In genomic region chr17:48045631-48046030, GRCm38 (mm10) we compare ENCODE assay signal across 10 mouse cellular contexts. TPM values are rescaled to one million over a fixed set of nuclear protein-coding genes. Genes with fewer than 3 reads are reported as not detected.
DNase-seq lines count a peak whose midpoint lies in the region; ATAC-seq lines count a peak whose summit lies in the region.
"Had no signal": no experiment of that assay in that cellular context is flagged by ENCODE, and none has a peak within 500 bp of the region (broad histone marks: within the 10 kb centered on the region; RNA-seq: fewer than 3 reads in every experiment).

No protein-coding gene starts in this region.

- peaks cover 8% of the 10 kb centered on the region for H3K4me1 ChIP-seq in forebrain, embryonic 11.5 days (replicated peaks; ENCODE audit: control insufficient read depth, insufficient read depth, low read length)
- peaks cover 15% of the 10 kb centered on the region for H3K4me1 ChIP-seq in forebrain, embryonic 12.5 days
- peaks cover 3% of the 10 kb centered on the region; the same call in 1 of the 2 replicates for H3K4me1 ChIP-seq in embryonic facial prominence, embryonic 11.5 days (ENCODE audit: control insufficient read depth, insufficient read depth, low read length)

- no peak overlapping the region for H3K4me3 ChIP-seq in forebrain, embryonic 11.5 days (ENCODE audit: low read depth, low read length)
- no peak overlapping the region for H3K4me3 ChIP-seq in forebrain, embryonic 12.5 days (replicated peaks)
- no peak overlapping the region for H3K4me3 ChIP-seq in embryonic facial prominence, embryonic 11.5 days (ENCODE audit: low read depth, low read length)

- peak; percentile 84 for DNase-seq in forebrain, embryonic 11.5 days (ENCODE audit: low spot score)
- peak; percentile 76 for DNase-seq in 3T3-L1 (ENCODE audit: low read depth, low spot score)
- DNase-seq in adrenal gland, adult 18-20 months (ENCODE audit: low spot score in 2 of 2) = peak; percentile 81 to 84
- peak; percentile 84 for DNase-seq in embryonic facial prominence, embryonic 11.5 days (ENCODE audit: low spot score)
- peak; percentile 29 to 64 for DNase-seq in layer of hippocampus, adult 8-10 months (ENCODE audit: low spot score in 2 of 2)
- peak; percentile 48 to 83 for DNase-seq in lung, postnatal 4 days
- peak; percentile 73 to 92 for DNase-seq in spleen, postnatal 4 days (ENCODE audit: low spot score in 2 of 2)

- no peak overlapping the region for H3K9ac ChIP-seq in forebrain, embryonic 11.5 days (ENCODE audit: low read length)
- no peak overlapping the region for H3K9ac ChIP-seq in forebrain, embryonic 12.5 days
- no peak overlapping the region for H3K9ac ChIP-seq in embryonic facial prominence, embryonic 11.5 days (replicated peaks; ENCODE audit: low read length)

- no peaks in the 10 kb centered on the region for H3K36me3 ChIP-seq in forebrain, embryonic 11.5 days (ENCODE audit: control insufficient read depth, insufficient read depth, low read length)
- H3K36me3 ChIP-seq in forebrain, embryonic 12.5 days (replicated peaks) = no peaks in the 10 kb centered on the region
- no peaks in the 10 kb centered on the region for H3K36me3 ChIP-seq in embryonic facial prominence, embryonic 11.5 days (replicated peaks; ENCODE audit: control insufficient read depth, insufficient read depth, low read depth, low read length)

- no peaks in the 10 kb centered on the region for H3K9me3 ChIP-seq in forebrain, embryonic 11.5 days (ENCODE audit: control insufficient read depth, low read length)
- H3K9me3 ChIP-seq in forebrain, embryonic 12.5 days = no peaks in the 10 kb centered on the region
- H3K9me3 ChIP-seq in embryonic facial prominence, embryonic 11.5 days (replicated peaks; ENCODE audit: control insufficient read depth, low read length) = no peaks in the 10 kb centered on the region

- 33% methylated on average over 4 of the region's 4 CpGs for WGBS in forebrain, embryonic 11.5 days
- WGBS in forebrain, embryonic 12.5 days = 35% methylated on average over 4 of the region's 4 CpGs
- WGBS in embryonic facial prominence, embryonic 11.5 days = 36% methylated on average over 4 of the region's 4 CpGs

- H3K4me2 ChIP-seq in forebrain, embryonic 11.5 days (ENCODE audit: low read depth, low read length, severe bottlenecking) = no peak overlapping the region
- no peak overlapping the region for H3K4me2 ChIP-seq in forebrain, embryonic 12.5 days
- H3K4me2 ChIP-seq in embryonic facial prominence, embryonic 11.5 days (ENCODE audit: low read depth, low read length) = no peak overlapping the region

- no peaks in the 10 kb centered on the region for H3K27me3 ChIP-seq in forebrain, embryonic 11.5 days (ENCODE audit: control insufficient read depth, insufficient read depth, low read length)
- peaks cover 28% of the 10 kb centered on the region for H3K27me3 ChIP-seq in forebrain, embryonic 12.5 days
- no peaks in the 10 kb centered on the region for H3K27me3 ChIP-seq in embryonic facial prominence, embryonic 11.5 days (ENCODE audit: control insufficient read depth, insufficient read depth, low read length)

- no peak overlapping the region for H3K27ac ChIP-seq in forebrain, embryonic 11.5 days (ENCODE audit: low read depth, low read length)
- H3K27ac ChIP-seq in forebrain, embryonic 12.5 days = no peak overlapping the region
- H3K27ac ChIP-seq in embryonic facial prominence, embryonic 11.5 days (replicated peaks; ENCODE audit: low read depth, low read length) = no peak overlapping the region

- no peak for ATAC-seq in forebrain, embryonic 11.5 days (replicated peaks; ENCODE audit: low FRiP score)
- ATAC-seq in forebrain, embryonic 12.5 days (ENCODE audit: low FRiP score) = no peak
- no peak for ATAC-seq in embryonic facial prominence, embryonic 11.5 days (replicated peaks; ENCODE audit: insufficient number of reproducible peaks, low FRiP score, low TSS enrichment, low read depth)

RNA-seq across cellular contexts. Expression of gene 1700122O11Rik, which starts 7.5 kb away (rescaled TPM):
- not detected in 2 replicates for polyA plus RNA-seq in forebrain, embryonic 11.5 days (2014; fragmentation: Nextera tagmentation; extraction: Ambion mirVana)
- polyA plus RNA-seq in forebrain, embryonic 12.5 days (2016; fragmentation: Nextera tagmentation; extraction: Ambion mirVana) = not detected in 2 replicates
- not detected for total RNA-seq in adrenal gland, adult 18-20 months (2021)
- polyA plus RNA-seq in embryonic facial prominence, embryonic 11.5 days (2014; fragmentation: Nextera tagmentation; extraction: Ambion mirVana) = not detected in 2 replicates
- not detected for total RNA-seq in layer of hippocampus, adult 8-10 months (2022)
- total RNA-seq: left cerebral cortex, adult 8-10 months had no signal
- polyA plus RNA-seq: stomach, embryonic 16.5 days had no signal

RNA-seq across cellular contexts. Expression of gene 1700067P10Rik, which starts 43.5 kb away (rescaled TPM):
- polyA plus RNA-seq in forebrain, embryonic 11.5 days (2014; fragmentation: Nextera tagmentation; extraction: Ambion mirVana) = not detected in 2 replicates
- polyA plus RNA-seq in forebrain, embryonic 12.5 days (2016; fragmentation: Nextera tagmentation; extraction: Ambion mirVana) = not detected in 2 replicates
- not detected for total RNA-seq in adrenal gland, adult 18-20 months (2021)
- not detected in 2 replicates for polyA plus RNA-seq in embryonic facial prominence, embryonic 11.5 days (2014; fragmentation: Nextera tagmentation; extraction: Ambion mirVana)
- not detected for total RNA-seq in layer of hippocampus, adult 8-10 months (2022)
- total RNA-seq: left cerebral cortex, adult 8-10 months had no signal
- polyA plus RNA-seq: stomach, embryonic 16.5 days had no signal
